Mouse (Mus musculus) left cerebral cortex, postnatal 14 days (tissue): ENCODE results near the gene Scyl1. TPM values are rescaled to one million over a fixed set of nuclear protein-coding genes. Genes with fewer than 3 reads are reported as not detected.

Source experiments
- DNase-seq, 2 experiments: peaks; one replicate each; pipeline ENCODE4 v3.0.0; 2021 to 2022; ENCODE audit warnings: low spot score in 2 of 2, mixed read lengths in 1 of 2
- intact Hi-C: fragments of 180-260 bp; cut with DNase I; formaldehyde crosslinking; loops from one replicate; pipeline ENCODE4 v1.15.1; 2025
- total RNA-seq, 2 experiments: library from RNA; stranded (reverse); gene quantifications; 2 replicates each; pipeline ENCODE4 v1.2.3; 2021

Scyl1 gene
- total RNA-seq, 2 experiments from 2014 or later, result 77.7 to 79.5 TPM

DNA sequence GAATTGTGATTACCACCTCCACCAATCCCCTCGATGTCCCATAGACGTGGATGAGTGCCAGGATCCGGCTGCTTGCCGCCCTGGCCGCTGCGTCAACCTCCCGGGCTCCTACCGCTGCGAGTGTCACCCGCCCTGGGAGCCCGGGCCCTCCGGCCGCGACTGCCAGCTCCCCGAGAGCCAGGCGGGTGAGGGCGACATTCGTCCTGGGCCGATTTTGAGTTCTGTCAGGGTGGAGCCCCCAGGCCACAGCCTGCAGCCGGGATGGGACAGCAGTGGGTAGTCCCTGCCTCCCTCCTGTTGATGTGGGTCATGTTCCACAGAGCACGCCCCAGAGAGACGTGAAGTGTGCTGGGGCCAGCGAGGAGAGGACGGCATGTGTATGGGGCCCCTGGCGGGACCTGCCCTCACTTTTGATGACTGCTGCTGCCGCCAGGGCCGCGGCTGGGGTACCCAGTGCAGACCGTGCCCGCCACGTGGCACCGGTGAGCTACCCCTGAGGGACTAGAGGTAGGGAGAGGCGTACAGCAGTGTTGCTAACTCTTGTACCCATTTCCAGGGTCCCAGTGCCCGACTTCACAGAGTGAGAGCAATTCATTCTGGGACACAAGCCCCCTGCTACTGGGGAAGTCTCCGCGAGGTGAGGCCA lies 14.1 kb downstream of the Scyl1 start:
- no peak for DNase-seq
- intact Hi-C loops, result no loop called here

DNA sequence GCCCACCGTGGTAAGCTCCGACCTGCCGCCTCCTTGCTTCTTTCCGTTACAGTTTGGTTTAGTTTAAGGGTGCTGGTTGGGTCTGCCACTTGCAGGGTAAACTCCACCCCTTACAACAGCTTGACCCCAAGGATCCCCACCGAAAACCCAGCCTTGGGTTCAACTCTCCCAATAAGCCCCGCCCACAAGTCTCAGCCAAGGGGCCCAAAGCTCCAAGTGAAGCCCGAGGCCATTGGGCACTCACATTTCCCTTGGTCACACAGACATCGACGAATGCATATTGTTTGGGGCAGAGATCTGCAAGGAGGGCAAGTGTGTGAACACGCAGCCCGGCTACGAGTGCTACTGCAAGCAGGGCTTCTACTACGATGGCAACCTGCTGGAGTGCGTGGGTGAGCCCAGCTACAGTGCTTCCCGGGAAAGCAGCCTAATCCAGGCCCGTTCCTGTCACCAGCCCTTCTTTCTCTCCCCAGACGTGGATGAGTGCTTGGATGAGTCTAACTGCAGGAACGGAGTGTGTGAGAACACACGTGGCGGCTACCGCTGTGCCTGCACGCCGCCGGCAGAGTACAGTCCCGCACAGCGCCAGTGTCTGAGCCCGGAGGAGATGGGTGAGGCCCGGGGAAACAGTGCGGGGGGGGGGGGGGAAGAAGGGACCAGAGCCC lies 14.8 kb downstream of the Scyl1 start:
- intact Hi-C loops, result no loop called here
- peak; percentile 85 to 95 for DNase-seq

DNA sequence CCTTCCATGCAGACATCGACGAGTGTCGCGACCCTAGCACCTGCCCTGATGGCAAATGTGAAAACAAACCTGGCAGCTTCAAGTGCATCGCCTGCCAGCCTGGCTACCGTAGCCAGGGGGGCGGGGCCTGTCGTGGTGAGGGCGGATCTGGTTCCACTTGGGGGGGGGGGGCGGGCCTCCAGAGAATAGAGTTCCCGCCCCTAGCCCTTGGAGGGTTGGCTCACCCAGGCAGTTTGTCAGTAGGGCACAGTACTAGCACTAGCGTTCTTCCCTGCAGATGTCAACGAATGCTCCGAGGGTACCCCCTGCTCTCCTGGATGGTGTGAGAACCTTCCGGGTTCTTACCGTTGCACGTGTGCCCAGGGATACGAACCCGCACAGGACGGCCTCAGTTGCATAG lies 19.5 kb downstream of the Scyl1 start:
- DNase-seq, result no peak
- intact Hi-C loops, result no loop called here

DNA sequence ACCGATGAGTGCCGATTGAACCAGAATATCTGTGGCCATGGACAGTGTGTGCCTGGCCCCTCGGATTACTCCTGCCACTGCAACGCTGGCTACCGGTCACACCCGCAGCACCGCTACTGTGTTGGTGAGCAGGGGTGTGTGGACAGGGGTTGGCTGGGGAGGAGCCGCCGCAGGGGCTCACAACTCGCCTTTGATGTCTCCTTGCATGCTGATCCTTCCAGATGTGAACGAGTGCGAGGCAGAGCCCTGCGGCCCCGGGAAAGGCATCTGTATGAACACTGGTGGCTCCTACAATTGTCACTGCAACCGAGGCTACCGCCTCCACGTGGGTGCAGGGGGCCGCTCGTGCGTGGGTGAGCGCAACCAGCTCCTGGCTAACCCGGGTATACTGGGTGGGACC lies 20.3 kb downstream of the Scyl1 start:
- no peak for DNase-seq
- intact Hi-C loops, result no loop called here

DNA sequence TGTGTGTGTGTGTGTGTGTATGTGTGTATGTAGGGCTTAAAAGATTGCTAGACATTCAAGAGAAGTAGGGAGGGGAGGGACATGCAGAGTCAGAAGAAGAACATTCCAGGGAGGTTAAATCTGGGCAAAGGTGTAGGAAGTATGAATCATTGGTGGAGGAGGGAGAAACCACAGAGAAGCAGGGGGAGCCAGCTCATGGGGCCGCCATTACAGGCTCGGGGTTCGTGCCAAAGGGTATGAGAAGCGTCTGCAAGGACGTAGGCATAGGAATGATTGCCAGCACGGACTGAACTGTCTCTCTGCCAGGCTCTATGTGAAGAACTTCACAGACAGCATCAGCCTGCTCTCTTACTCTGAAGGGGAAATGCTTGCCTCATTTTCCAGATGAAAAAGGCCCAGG lies 21.7 kb downstream of the Scyl1 start:
- intact Hi-C loops, result no loop called here
- no peak for DNase-seq

DNA sequence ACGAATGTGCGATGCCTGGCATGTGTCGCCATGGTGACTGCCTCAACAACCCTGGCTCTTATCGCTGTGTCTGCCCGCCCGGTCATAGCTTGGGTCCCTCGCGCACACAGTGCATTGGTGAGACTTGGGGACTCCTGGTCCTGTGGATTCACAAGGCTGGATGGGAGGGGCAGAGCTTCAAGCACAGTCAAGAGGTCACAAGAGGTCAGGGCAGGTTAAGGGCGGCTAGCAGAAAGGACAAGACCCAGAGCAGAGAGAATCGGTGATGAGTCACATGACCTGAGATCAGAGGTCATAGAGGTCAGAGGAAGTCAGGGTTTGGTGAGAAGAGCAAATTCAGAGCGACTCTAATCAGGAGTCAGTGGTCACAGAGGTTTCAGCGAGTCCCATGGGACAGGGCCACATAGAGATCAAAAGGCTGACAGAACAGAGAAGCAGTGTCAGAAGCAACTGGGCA lies 24.3 kb downstream of the Scyl1 start:
- DNase-seq, result no peak
- intact Hi-C loops, result no loop called here

DNA sequence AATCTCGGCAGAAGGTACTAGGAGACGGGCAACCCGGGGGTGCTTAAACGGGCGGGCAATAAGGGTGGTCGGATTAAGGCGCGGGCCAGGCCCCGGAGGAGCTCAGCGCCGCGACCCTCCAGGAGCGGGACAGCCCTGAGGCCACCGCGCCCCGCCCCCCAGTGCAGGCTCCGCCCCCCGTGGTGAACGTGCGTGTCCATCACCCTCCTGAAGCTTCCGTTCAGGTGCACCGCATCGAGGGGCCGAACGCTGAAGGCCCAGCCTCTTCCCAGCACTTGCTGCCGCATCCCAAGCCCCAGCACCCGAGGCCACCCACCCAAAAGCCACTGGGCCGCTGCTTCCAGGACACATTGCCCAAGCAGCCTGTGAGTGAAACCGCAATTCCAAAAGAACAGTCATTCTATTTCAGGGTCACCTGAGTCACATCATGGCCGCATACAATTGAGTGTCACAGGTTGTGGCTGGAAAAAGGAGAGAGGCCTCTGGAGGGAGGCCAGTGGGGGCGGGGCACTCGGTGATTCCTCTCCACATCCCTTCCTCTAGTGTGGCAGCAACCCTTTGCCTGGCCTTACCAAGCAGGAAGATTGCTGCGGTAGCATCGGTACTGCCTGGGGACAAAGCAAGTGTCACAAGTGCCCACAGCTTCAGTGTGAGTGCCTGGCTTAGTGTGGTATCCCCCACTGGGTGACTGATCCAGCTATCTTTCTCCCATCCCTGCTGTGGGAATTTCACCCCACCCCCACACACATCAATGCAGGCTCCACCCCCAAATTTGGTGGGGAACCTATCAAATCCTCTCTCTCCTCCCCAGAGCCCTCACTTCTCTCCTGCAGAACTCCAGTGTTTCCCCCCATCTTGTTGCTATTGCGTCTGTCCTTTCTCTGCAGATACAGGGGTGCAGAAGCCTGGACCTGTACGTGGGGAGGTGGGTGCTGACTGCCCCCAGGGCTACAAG lies 25.2 kb downstream of the Scyl1 start:
- no peak for DNase-seq
- intact Hi-C loops, result no loop called here

DNA sequence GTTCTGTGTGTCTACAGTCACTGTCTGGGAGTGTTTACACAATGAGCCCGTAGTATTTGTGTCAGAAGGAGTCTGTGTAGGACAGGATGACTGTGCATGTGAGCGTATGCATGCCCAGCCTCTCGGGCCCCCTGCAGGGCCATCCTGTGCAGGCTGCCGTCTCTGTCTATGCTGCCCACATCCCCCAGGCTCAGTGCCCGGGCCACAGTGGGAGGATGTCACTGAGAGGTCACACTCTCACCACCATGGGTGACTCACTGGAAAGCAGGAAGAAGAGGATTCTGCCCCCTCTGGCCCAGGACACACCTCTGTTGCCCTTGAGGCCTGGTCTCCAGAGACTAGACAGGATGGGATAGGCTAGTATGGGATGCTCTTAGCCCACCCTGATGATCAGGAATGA lies 27.6 kb downstream of the Scyl1 start:
- intact Hi-C loops, result no loop called here
- no peak for DNase-seq

DNA sequence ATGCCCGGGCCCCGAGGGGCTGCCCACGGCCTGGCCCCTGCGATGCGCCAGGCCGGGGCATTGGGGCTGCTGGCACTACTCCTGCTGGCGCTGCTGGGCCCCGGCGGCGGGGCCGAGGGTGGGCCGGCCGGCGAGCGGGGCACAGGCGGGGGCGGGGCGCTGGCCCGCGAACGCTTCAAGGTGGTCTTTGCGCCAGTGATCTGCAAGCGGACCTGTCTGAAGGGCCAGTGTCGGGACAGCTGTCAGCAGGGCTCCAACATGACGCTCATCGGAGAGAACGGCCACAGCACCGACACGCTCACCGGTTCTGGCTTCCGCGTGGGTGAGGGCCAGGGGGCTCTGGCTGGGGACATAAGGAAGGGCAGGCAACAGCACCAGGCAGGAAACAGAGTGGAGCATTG lies 29.0 kb downstream of the Scyl1 start:
- no peak for DNase-seq

DNA sequence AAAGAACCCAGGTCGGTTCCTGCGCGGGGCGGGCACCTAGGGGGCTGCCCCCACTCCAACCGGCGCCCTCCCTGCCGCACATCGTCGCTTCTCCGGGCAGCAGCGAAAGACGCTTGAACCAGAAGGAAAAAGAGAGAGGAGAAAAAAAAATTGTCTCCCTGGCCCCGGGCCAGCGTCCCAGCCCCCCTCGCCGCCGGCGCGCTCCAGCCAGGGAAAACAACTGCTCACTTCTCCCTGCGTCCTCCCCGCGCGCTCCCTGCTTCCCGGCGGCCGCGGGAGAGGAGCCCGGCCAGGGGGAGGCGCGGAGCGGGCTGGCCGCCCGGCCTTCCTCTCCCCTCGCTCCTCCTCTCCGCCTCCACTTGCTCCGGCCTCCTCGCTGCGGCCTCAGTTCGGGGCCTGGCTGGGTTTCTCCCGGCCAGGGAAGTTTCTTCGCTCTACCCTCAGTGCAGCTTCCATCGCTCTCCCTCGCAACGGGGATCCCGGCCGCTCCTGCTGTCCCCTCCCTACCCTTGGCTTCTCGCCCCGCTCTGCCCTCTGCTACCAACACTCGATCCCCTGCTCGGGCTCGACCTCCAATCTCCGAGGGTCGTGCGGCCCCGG lies 29.5 kb downstream of the Scyl1 start:
- intact Hi-C loops, result no loop called here
- peak; percentile 67 to 70 for DNase-seq

More for the DNA sequence above, 29.0 kb downstream of the Scyl1 start:
- intact Hi-C loops, result no loop called here

DNA sequence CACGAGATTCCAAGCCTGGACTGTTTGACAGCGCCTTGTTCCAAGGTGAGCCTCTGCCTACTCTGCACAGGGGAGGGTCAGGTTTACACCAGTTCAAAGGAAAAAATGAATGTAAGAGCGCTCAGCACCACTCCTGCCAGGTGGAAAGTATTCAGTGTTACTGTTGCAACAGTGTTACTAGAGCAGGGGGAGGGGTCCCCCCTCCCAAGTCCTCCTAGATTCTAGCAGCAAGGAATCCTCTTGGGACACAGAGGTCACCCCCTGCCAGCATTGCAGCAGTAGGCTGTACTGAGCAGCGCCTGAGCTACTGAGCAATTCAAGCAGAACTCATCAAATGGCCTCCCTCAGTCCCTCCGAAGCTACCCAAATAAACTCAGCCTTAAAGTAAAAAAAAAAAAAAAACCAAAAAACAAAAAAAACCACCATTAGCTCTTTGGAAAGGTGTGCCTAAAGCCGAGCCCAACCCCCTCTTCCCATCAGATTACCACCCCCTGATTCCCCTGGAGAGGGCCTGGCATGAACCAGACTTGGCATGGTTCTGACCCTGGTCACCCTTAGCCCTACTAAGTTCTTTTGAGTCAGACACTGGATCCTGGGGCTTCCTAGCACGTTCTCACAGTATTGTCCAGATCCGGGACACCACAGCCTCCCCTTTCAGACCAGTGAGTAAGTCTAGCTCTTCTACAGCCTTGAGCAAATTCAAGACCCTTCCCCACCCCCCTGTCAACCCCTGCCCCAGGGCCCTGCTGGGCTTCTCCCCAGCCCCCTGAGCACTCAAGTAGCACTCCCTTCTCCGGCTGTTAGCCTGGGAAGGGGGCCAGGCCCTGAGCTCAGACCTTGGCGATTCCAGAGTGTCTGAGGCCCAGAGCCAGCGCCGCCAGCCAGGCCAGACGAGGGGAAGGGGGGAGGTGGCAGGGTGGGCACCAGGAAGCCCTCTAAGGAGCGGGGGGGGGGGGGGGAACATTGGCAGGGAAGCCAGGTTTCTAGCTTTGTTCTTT lies 30.6 kb downstream of the Scyl1 start, which contains the start of gene Ltbp3:
TSS of gene Ltbp3 (plus strand) at position 585 of the 998 bp plus-strand sequence.
- intact Hi-C loops, result no loop called here
- DNase-seq, result peak in 1 of 2 experiments; percentile 58

DNA sequence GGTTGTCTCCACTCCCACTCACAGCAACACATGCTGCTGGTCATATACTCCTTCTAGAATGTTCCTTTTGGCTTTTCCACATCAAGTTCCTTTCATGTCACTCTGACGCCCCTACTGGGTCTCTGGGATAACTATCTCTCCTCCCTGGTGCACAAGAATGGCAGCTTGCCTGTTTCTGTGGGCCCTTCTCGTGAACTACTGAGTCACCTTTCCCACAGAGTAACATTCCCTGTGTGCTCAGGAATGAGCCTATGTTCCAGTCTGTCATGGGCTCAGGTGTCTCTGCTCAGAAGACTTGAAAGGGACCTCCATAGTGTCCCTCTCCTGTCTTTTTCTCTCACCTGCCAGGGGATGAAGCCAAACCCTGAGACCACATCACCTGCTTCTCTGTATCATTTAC lies 31.8 kb downstream of the Scyl1 start:
- DNase-seq, result no peak
- intact Hi-C loops, result no loop called here

DNA sequence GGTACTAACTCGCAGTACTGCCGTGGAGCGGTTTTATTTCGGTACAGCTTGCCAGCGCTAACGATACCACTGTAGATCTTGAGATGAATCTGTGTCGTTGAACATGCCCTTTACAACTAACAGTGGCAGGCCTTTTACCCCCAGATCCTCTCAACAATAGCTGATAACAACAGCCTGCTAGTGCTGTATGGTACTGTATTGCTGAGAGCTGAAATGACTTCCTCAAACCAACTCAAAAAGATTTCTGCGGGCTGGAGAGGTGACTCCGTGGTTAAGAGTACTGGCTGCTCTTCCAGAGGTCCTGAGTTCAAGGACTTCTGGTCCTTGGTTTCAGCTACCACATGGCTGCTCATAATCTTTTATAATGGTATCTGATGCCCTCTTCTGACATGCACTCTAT lies 36.9 kb downstream of the Scyl1 start:
- intact Hi-C loops, result no loop called here
- no peak for DNase-seq

DNA sequence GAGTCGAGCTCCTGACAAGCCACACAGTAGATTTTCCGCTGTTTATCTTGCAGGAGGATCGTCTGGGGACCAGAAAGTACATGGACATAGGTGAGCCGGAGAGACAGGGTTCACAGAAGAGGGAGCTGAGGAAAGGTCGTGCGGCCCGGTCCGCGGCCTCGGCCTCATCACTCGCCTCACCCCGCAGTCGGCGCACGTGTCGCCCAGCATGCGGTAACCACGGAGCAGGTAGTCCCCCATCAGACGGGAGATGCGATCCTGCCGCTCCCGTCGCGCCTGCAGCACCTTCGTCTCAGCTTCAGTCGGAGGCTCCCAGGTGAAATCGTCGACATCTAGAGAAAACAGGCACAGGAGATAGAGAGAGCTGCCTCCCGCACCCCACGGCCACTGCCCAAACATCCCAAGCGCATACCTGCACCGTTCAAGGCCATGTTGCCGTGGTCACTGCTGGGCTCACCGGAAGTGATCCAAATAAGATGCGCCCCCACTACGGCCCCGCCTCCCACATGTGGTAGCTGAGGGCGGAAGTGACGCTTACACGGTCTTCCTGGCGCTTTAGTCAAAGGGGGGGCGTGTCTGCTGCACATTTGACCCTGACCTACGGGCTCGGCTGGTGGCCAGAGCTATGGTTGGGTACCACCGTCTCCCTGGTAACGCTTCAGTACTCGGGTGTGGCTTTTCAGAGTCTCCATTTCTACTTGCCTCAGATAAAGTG lies 39.8 kb downstream of the Scyl1 start:
- peak; percentile 93 to 94 for DNase-seq
- intact Hi-C loops, result no loop called here

DNA sequence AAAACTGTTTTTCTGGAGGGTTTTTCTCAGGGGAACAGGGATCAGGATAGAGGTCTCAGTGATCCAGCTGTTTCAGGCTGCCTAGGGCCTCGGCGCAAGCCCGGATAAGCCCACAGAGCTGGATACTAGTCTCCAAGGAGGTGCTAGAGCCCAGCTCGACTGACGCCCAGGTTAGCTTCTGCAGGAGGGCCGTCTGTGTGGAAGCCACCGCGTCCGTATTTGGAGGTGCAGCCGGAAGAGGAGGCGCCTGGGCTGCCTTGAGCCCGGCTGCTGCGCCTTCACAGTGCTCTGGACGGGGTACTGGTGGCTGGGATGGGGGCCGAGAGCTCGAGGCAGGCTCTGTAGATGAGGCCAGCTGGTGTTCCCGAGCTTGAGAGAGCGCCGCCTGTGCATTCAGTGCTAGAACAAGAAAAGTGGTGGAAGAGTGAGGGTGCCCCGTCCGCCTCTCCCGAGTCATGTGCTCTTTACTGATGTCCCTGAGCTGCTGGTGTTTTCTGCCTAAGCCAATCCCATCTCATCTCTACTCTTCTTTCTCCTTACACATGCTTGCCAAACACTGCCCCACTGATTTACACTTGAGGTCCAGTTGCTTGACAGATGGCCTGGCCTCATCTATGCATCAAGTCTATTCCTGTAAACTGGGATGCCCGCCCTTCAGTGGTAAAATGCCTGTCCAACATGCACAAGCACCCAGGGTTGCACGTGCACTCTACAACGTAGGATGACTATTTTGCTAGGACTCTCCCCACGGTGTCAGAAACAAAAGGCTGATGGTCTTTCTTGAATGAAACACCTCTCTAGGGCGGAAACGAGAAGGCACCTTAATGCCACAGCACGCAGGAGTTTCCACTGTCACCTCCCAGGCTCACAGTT lies 40.7 kb downstream of the Scyl1 start:
- intact Hi-C loops, result no loop called here
- no peak for DNase-seq

DNA sequence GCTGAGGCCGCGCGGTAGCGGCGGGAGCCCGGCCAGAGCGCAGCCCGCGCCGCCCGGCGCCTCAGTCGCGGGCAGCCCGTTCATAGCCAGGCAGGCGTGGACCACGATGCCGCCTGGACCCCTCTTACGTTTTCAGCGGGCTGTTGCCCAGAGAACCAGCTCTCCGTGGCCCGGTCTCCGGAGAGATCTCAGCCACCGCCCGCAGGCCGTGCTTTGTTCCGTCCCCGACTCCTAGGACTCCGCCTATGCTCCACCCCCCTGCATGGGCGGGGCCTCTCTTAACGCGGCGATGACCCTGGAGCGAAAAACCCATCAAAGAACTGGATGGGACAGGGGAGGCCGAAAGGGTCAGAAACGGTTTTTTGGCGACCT lies 41.8 kb downstream of the Scyl1 start, which contains the start of gene Fam89b:
TSS of gene Fam89b (minus strand) at position 210 of the 372 bp plus-strand sequence.
- intact Hi-C loops, result loop anchor here (5.0 kb wide), 1 partner anchor 43 kb away; the partner anchor contains the start of gene Scyl1
- peak; percentile 73 to 81 for DNase-seq
